Mouse (Mus musculus) left cerebral cortex, postnatal 36 days (tissue): ENCODE measurements around the gene Gm20390. TPM values are rescaled to one million over a fixed set of nuclear protein-coding genes. Genes with fewer than 3 reads are reported as not detected.

ENCODE experiments used
- DNase-seq, 2 experiments: peaks; one replicate each; pipeline ENCODE4 v3.0.0; 2021 to 2022; ENCODE audit warnings: low spot score in 2 of 2, mixed read lengths in 1 of 2
- intact Hi-C: fragments of 180-260 bp; cut with DNase I; formaldehyde crosslinking; loops from one replicate; pipeline ENCODE4 v1.15.1; 2025
- total RNA-seq, 2 experiments: library from RNA; stranded (reverse); gene quantifications; 2 replicates each; pipeline ENCODE4 v1.2.3; 2021

Gene Gm20390
- total RNA-seq, 2 experiments from 2014 or later, result 82.1 to 108 TPM

- no peak for DNase-seq
- intact Hi-C loops, result no loop called here
Measured at GRCm38 (mm10) chr11:93906834-93907233, 61.3 kb downstream of the Gm20390 start.

Other genes starting within 250 kb of the Gm20390 start
- 10 to 100 TPM; 23.5 to 24.1 TPM for gene Utp18, start 82.5 kb downstream of the Gm20390 start, total RNA-seq
- gene Mbtd1, start 82.4 kb downstream of the Gm20390 start, total RNA-seq, result 10 to 100 TPM; 31.9 to 40.4 TPM
- 10 to 100 TPM; 75.3 to 88.9 TPM for gene Nme2, start 12.0 kb downstream of the Gm20390 start, total RNA-seq
- 100 to 1,000 TPM; 109 to 116 TPM for gene Nme1, start 228 bp upstream of the Gm20390 start, total RNA-seq
- gene Spag9, start 27.8 kb upstream of the Gm20390 start, total RNA-seq, result 100 to 1,000 TPM; 271 to 278 TPM
- gene Tob1, start 243.2 kb upstream of the Gm20390 start, total RNA-seq, result 10 to 100 TPM; 37.5 to 51.4 TPM